Mouse (Mus musculus) adrenal gland (tissue): Measurements from ENCODE around the gene N4bp1.

Experiments used
- intact Hi-C: fragments of 180-260 bp; cut with DNase I; formaldehyde crosslinking; loops from one replicate; pipeline ENCODE4 v1.15.1; 2025

Gene N4bp1

DNA sequence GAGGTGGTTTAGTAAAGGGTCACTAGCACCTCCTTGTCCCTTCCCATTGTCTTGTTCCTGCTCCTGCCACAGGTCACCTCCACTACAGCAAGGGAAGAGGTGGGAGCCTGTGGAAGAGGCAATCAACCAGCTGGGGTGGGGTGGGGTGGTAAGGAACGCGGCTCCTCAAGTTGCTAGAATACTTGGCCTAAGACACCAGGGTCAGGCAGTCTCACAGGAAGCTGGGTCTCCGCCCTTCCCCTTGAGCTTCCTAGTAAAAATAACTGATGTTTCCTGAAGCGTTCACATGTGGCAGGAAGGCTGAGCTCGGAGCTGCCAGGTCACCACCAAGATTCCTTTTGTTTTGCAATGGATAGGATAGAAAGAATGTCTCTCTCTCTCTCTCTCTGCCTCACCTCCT, 16.9 kb upstream of the N4bp1 start:
- intact Hi-C loops = loop anchor here (2.0 to 10.0 kb wide), 2 partner anchors 93 to 257 kb away; no protein-coding TSS in a partner anchor

DNA sequence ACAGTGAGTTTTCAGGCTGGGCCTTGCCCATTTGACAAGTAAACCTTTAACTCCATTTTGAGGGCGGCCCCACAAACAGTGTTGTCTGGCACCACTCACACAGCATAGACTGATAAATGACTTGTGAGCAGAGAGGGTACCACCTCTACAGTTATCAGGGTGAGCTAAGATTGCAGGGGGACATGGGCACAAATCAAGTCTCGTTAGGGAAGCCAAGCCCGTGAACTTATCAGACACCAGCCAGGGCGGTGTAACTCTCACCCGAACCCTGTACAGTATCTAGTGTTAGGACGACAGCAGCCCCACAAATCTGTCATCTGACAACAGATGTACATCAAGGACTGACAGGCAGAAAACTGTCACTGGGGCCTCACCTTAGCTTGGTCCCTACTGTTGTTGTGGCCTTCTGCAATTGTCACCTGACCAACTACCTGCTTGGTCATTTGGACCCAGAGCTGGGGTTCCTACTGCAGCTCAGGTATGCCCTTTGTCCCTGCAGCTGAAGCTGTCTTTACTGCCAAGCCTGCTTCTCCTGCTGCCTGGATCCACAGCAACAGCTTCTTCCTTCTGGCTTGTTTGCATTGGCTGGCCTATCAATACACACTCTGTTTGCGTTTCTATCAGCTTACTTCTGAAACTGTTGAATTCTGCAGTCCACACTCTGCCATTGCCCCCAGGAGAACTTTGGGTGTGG, 12.8 kb upstream of the N4bp1 start:
- intact Hi-C loops = no loop called here

DNA sequence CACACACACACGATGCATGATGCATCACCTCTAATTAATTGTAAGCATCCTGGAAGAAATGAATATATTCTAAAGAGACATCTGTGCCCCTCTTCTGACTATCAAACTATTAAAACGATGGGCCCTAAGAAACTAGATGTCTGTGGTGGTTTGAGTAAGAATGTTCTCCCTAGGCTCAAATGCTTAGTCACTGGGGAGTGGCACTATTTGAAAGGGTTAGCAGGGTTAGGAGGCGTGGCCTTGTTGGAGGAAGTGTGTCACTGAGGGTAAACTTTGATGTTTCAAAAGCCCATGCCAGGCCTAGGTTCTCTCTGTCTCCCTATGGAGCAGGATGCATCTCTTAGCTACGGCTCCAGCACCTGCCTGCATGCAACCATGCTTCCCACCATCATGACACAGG, 10.3 kb upstream of the N4bp1 start:
- intact Hi-C loops = no loop called here

DNA sequence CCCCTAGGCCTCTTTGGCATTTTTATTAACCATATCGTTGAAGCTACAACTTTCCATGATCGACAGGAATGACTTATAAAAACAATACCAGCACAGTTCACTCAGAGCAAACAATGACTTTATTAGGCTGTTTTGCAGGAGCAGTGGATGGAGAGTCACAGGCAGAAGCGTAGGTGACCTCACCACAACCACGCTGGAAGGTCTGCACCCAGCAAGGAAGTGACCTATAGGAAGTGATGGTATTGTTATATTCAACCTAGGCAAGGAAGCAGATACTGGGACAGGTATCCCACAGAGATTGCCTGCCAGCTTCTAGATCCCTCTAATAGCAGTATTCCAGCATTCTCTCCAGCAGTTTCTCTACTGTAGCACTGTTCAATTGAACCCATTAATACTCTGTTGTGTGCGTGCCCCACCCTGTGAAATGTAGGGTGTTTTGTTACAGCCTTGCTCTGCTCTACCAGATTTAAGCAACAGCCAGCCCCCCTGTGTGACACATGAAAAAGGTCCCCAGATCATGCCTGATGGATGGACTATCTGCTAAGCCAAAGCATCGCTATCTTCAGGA, 9.2 kb upstream of the N4bp1 start:
- intact Hi-C loops = no loop called here

DNA sequence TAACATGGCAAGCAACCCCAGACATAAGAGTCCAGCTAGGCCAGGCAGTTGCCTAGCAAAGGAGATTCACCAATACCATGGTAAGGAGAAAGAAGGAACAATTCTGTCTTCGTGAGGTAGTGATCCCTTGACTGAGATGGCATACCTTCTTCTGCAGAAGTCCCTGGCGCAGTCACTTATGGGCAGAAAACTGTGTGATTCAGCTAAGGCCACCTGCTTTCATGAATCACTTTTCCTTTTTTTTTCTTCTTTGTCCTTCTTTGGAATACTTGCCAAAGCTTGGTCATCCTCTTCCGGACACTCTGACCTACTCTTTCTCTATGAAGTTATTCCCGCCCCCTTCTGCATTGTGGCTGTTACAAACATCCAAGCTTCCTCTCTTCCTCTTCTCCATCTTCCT, 8.5 kb upstream of the N4bp1 start:
- intact Hi-C loops = no loop called here

DNA sequence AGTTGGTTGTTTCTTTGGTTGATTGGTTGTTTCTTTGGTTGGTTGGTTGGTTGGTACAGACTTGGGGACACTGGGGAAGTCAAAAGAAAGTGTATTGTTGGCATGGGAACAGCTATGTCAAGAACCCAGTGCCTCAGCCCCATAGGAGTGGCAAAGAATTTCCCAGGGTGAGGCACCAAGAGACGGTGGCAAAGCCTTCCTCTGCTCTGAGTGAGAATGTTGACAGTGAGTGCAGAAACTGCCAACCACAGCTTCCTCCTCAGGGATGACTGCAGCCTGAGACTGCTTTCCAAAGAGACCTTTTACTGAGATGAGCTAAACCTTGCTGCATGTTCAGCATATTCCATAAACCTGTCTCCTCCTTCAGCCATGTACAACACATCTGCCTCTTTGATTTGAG, 6.5 kb upstream of the N4bp1 start:
- intact Hi-C loops = no loop called here

DNA sequence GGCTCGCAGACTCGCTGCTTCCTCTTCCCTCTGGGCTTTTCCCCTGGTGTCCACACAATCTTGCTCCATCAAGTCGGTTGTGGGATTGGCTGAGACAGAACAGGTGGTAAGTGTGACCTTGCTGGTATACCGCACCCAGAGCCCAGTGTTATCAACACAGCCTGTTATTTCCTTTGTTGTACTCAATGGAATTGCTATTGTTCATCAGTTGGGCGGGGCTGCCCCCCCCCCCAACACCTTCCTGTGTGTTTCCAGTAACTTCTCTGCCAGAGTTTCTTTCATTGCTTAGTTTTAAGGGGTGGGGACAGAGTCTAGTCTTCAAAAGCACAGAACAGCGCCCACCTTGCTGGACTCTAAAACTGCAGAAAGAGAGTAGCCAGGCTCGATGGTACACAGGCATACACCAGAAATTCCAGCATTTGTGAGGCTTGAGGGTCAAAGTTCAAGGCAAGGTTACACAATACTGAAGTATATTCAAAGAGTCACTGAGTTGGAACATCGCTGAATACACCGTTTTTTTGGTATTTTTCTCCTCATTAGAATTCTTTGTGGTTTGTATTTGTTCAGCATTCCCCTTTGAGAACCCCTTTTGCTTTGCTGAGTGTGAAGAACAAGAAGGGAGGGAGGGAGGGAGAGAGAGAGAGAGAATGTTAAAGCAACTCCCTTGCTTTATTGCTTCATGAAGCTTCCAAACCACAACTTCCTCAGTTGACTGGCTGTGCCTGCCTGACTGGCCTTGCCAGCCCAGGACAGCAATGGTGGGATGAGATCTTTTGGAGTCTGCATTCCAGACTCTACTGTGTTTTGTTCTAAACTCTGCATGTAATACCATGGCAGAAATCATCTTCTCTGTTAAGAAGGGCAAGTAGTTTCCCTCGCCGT, 3.2 kb upstream of the N4bp1 start:
- intact Hi-C loops = loop anchor here (5.0 kb wide), 1 partner anchor 36 kb away; no protein-coding TSS in a partner anchor

DNA sequence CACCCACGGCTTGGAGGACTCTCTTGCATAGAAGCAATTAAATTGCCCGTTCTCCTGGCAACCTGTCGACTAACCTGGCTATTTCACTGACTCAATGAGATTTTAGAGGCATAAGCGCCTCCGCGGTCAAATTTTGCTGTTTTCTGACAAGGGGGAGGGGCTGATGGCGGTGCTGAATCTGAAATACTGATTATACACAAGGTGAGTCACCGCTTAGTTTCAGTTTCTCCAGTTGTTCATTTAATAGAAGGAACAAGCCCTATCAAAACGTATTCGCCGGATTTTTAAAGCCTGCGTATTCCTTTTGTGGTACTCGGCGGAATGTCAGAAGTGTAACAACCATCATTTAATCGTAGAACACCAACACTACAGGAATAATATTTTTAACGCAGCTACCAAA, 991 bp downstream of the N4bp1 start:
- intact Hi-C loops = no loop called here

DNA sequence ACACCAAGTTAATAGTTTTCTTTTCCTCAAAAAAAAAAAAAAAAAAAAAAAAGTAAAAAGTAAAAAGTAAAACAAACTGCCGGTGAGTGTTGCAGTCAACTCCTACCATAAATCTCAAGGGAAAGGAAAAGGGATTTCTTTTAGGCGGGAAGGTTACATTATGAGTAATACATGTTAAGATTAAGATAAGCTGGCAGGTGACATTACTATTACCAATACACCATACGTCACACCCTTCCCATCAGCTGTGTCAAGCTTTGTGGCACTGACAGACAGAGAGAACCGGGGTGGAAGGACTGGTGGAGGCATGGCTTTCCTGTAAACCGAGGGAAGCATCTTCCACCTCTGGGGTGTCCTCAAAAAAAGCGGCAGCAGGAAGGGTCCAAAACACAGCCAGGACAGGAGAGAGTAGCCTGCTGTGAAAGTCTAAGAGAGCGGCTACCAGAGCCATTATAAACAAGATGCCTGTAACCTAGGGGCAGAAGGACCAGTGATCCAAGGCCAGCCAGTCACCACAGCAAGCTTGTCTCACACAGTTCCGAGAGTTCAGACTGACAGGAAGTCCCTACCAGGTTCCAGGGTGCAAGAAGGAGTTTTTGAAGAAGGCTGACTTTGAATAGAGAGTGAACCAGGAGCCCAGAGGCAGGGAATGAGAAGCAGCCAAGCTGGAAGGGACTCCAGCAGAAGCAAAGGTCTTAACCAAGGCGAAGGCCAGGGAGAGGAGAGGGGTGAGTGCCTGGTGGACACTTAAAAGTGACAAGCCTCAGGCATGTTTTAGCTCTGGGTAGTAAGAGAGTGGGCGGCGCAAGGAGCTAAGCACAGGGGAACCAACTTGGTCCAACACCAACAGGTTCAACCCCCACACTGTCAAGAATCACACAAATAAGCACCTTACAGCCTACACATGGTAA, 2.2 kb downstream of the N4bp1 start:
- intact Hi-C loops = no loop called here

DNA sequence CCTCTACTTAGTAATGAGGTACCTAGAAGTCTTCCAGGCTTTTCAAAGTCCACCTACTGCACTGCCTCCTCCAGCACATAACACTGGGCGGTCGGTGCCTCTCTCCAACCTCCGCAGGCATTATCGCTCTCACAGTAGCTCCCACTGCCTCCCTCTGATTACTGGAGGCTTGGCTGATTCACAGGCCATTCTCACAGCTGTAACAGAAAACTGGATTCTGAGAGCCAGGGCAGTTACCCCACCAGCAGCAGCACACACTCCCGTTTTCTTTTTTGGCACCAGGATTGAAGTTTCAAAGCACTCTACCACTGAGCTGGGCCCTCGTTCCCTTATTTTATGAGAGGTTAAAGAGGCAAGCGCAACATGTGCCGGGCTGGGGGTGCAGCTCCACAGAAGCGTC, 3.1 kb downstream of the N4bp1 start:
- intact Hi-C loops = no loop called here

DNA sequence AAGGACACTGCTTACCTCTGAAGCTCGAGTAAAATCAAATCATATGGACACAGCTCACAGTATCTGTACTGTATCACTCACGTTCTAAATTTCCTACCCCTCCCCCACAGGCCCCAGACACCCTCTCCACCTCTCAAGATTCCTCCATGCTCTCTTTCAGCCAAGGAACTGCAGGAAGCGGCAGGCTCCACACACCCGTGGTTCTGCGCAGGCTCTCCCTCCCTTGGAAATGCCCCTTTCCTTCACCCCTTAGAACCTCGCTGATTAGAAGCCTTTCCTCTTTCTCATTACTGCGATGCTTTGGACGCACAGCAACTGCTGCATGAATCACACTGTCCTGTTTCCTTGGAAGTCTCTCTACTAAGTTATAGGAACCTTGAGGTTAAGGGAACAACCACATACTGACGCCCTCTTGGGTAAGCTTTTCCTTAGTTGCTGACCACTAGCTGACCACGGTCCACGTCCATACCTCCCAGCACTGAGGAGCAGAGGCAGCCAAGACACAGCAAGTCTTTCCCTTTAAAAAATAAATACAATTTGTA, 3.9 kb downstream of the N4bp1 start:
- intact Hi-C loops = no loop called here

DNA sequence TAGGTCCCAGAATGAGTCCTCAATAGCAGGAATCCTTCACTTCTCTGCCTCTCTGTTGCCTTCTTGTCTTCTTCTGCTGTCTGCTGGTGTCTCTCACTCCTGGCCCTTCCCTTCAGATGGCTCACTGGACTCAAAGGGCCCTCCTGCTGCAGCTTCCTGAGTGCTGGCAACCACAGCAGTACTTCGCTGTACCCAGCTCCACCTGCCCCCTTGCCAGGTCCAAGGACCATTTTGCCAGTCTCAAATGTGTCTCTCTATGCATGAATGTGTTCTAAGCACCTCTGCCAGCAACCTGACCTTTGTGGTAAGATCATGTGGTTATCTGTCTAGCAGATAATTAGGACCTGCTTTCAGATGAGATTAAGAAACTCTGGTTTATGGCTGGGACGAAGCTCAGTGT, 8.2 kb downstream of the N4bp1 start:
- intact Hi-C loops = no loop called here

DNA sequence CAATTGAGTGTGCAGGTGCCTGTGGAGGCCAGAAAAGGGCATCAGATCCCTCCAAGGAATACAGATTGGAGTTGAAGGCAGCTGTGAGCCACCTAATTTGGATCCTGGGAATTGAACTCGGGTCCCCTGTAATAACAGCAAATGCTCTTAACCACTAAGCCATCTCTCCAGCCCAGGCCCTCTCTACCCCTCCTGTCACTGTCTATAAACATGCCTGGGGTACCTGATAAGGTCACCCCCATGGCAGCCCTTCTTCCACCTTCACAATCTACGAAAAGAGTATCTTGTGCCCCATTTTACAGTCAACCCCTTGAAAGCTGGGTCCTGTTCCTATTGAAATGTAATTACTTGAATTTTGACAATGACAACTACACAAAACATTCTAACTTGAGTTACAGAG, 11.0 kb downstream of the N4bp1 start:
- intact Hi-C loops = no loop called here

DNA sequence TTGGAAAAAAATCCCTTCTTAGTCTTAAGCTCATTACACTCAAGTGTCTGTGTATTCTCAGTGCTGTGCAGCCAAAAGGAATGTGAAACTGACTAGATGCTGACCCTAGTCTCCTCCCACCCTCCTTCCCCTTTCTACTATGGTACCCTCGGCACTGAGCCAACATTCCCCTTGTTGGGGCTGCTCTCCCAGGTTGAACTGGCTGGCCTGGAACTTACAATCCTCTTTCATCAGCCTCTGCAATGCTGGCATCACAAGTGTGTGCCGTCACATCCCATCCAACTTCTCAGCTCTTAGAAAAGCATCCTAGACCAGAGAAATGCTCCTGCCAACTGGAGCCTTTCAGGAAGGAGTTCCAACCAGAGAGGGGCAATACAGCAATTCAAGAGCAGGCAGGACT, 11.9 kb downstream of the N4bp1 start:
- intact Hi-C loops = no loop called here

DNA sequence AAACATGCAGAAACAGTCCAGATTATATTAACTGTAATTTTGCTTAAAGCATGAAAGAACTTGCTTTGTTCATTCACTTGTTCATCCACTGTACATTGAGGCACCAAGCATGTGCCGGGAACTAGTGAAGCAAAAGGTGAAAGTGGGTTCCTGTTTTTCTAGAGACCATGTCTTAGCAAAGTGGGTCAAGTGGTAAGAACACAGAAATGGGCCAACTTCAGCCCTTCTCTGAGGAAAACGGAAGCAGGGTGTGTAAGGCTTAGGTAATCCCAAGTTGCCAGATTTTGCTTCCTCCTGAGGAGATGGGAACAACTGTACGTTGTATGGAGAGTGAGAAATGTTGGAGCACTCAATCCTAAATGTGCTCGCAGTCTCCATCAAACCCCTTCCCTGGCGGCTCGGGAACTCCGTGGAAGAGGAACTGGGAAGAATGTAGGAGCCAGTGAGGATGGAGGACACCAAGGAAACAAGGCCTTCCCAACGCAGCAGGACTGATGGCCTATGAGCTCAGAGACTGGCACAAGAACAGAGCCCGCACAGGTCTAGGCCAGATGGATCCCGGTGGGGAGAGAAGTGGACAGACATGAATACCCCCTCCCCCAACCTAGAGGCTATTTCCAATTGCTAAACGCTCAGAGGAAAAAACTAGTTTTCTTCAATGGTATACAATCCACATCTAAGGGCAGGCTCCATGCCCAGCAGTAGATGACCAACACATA, 12.8 kb downstream of the N4bp1 start:
- intact Hi-C loops = no loop called here

DNA sequence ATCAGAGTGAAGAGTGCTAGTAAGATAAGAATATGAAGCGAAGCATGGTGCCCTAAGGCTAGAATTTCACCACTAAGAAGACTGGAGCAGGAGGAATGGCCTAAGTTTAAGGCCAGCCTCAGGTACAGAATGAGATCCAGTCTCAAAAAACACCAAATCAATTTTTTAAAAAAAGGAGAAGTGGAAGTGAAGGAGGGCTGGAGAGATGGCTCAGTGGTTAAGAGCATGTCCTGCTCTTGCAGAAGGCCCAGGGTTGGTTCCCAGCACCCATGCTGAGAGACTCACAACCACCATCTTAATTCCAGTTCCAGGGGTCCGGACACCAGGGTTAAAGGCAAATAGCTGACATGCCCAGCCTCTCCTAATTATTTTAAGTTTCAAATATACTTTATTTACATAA, 13.6 kb downstream of the N4bp1 start:
- intact Hi-C loops = no loop called here

DNA sequence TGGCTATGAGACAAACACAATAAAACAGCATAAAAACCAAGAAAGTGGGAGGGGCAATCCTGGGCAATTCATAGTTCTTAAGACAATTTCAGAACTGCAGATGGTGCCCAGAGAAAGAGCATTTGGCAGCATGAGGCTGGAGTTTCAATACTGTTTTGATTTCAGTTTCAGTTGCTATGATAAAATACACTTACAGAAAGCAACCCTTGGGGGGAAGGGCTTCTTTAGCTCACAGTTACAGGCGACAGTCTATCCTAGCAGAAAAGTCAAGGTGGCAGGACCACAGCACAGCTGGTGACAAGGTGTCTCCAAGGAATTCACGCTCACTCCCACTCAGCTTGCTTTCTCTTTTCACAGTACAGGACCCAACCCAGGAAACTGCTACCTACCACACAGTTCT, 14.3 kb downstream of the N4bp1 start:
- intact Hi-C loops = no loop called here

DNA sequence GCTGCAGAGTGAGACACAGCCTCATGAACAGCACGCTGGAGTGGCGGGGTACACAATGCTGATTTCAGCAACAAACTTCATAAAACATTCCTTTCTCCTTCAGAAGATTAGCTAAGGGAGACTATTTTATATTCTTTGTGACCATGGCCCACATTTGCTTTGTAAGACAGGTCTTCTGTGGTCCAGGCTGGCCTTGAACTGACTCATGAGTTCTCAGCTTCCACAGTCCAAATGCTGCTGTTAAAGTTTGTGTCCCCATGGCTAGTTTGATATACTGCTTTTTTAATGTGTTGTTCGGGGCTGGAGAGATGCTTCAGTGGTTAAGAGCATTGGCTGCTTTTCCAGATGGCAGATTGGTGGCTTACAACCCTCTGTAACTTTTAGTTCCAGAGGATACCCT, 17.0 kb downstream of the N4bp1 start:
- intact Hi-C loops = no loop called here

DNA sequence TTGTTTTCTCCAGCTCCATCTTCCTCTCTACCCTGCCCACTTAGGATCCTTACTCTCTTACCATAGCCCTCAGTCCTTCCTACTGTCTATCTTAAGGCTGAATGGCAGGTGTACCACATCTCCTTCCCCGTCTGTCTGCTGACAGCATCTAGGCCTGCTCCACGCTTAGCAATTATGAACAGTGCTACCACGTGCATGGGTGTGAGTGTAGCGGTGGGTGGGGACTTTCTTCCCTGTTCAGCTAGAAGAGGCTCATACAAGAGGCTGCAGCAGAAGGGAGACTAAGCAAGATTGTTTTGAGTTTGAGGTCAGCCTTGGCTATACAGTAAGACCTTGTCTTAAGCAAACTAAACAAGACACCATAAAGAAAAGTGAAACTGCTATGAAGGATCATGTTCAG, 20.3 kb downstream of the N4bp1 start:
- intact Hi-C loops = no loop called here

DNA sequence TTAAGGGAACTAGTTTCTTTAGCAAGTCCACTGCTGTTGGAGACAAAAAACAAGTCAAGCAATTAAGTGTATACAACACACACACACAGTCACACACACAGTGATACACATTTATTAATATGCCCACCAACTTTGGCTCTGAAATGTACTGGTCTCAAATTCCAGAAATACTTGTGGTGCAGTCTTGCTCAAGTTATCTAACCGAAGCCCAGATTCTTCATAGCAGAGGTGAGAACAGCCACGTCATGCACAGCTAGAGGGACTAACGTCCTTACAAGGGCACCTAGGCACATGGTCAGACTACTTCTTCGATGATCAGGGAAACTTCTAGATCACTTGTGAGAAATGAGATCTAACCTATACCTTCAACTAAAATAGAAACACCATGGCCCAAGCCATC, 22.2 kb downstream of the N4bp1 start:
- intact Hi-C loops = no loop called here
